Mouse (Mus musculus) granulocyte monocyte progenitor cell, adult 5-6 weeks (primary cell): Measurements from ENCODE around the gene Nt5c2. TPM values are rescaled to one million over a fixed set of nuclear protein-coding genes. Genes with fewer than 3 reads are reported as not detected.

Source experiments
- ATAC-seq: replicated peaks from 2 replicates; pipeline ENCODE4 v1.8.0; 2016; ENCODE audit warnings: mild to moderate bottlenecking, moderate TSS enrichment, inconsistent platforms; ENCODE audit not compliant: poor library complexity, severe bottlenecking
- total RNA-seq, 2 experiments: library from RNA; stranded (forward) in 1 of 2; stranded (reverse) in 1 of 2; fragments of 200-712, 200-1000 nt in 1 of 2; fragments of >200 nt in 1 of 2; fragmentation: Nextera tagmentation in 1 of 2; gene quantifications; 2 replicates each; pipeline ENCODE4 v1.2.3; 2014 to 2017

Gene Nt5c2
- total RNA-seq, 2 experiments from 2014 or later: 62.3 to 84.5 TPM

GRCm38 (mm10) chr19:46969286-46969985 lies 45.5 kb downstream of the Nt5c2 start:
- ATAC-seq: no peak

GRCm38 (mm10) chr19:46968833-46969232 lies 46.1 kb downstream of the Nt5c2 start:
- ATAC-seq: no peak

- no peak for ATAC-seq
Observed at GRCm38 (mm10) chr19:46967861-46968260, 47.1 kb downstream of the Nt5c2 start.

GRCm38 (mm10) chr19:46966330-46966729 lies 48.6 kb downstream of the Nt5c2 start:
- ATAC-seq: no peak

GRCm38 (mm10) chr19:46965496-46965895 lies 49.5 kb downstream of the Nt5c2 start:
- ATAC-seq: no peak

- no peak for ATAC-seq
Observed at GRCm38 (mm10) chr19:46964353-46964752, 50.6 kb downstream of the Nt5c2 start.

GRCm38 (mm10) chr19:46963440-46963839 lies 51.5 kb downstream of the Nt5c2 start:
- no peak for ATAC-seq

- ATAC-seq: no peak
Observed at GRCm38 (mm10) chr19:46962841-46963240, 52.1 kb downstream of the Nt5c2 start.

- ATAC-seq: peak; percentile 57
Observed at GRCm38 (mm10) chr19:46962171-46962772, 52.7 kb downstream of the Nt5c2 start.

- peak; percentile 85 for ATAC-seq
Observed at GRCm38 (mm10) chr19:46961652-46962051, 53.3 kb downstream of the Nt5c2 start.

- no peak for ATAC-seq
Observed at GRCm38 (mm10) chr19:46961047-46961651, 53.8 kb downstream of the Nt5c2 start.

- ATAC-seq: no peak
Observed at GRCm38 (mm10) chr19:46960101-46961046, 54.6 kb downstream of the Nt5c2 start.

- ATAC-seq: no peak
Observed at GRCm38 (mm10) chr19:46959536-46959935, 55.4 kb downstream of the Nt5c2 start.

GRCm38 (mm10) chr19:46958566-46958965 lies 56.4 kb downstream of the Nt5c2 start:
- no peak for ATAC-seq

- no peak for ATAC-seq
Observed at GRCm38 (mm10) chr19:46957971-46958370, 57.0 kb downstream of the Nt5c2 start.

GRCm38 (mm10) chr19:46957001-46957400 lies 58.0 kb downstream of the Nt5c2 start:
- ATAC-seq: no peak

- ATAC-seq: no peak
Observed at GRCm38 (mm10) chr19:46956410-46956809, 58.5 kb downstream of the Nt5c2 start.

- ATAC-seq: no peak
Observed at GRCm38 (mm10) chr19:46955630-46956029, 59.3 kb downstream of the Nt5c2 start.

GRCm38 (mm10) chr19:46953536-46953935 lies 61.4 kb downstream of the Nt5c2 start:
- no peak for ATAC-seq

GRCm38 (mm10) chr19:46952986-46953385 lies 62.0 kb downstream of the Nt5c2 start:
- ATAC-seq: no peak

GRCm38 (mm10) chr19:46944341-46944740 lies 70.6 kb downstream of the Nt5c2 start:
- ATAC-seq: no peak
